Mouse (Mus musculus) embryo, embryonic 9.5 days (tissue): ENCODE measurements around the gene Cckbr.
"Not testable (repeated sequence)": the region's sequence is repeated elsewhere in the genome, so short reads cannot be mapped to it uniquely, and the experiment has no call there.

Source experiments
- DNase-seq: peaks from one replicate; pipeline ENCODE4 v3.0.0-alpha.2; 2017; ENCODE audit errors: extremely low spot score

Cckbr gene

GRCm38 (mm10) chr7:105437979-105438772 is 12.6 kb downstream of the Cckbr start:
- no peak for DNase-seq

GRCm38 (mm10) chr7:105441426-105441825 is 15.9 kb downstream of the Cckbr start:
- no peak for DNase-seq

GRCm38 (mm10) chr7:105445076-105445475 is 19.5 kb downstream of the Cckbr start:
- DNase-seq: no peak

GRCm38 (mm10) chr7:105453345-105453744 is 27.8 kb downstream of the Cckbr start:
- DNase-seq: not testable (repeated sequence)

- DNase-seq: no peak
These were observed 33.0 kb downstream of the Cckbr start for GRCm38 (mm10) chr7:105458546-105458945.

GRCm38 (mm10) chr7:105465505-105465904 is 40.0 kb downstream of the Cckbr start:
- DNase-seq: not testable (repeated sequence)

- no peak for DNase-seq
These were observed 47.1 kb downstream of the Cckbr start for GRCm38 (mm10) chr7:105472607-105473006.

- no peak for DNase-seq
These were observed 49.3 kb downstream of the Cckbr start for GRCm38 (mm10) chr7:105474771-105475315.

GRCm38 (mm10) chr7:105475396-105475949 is 49.9 kb downstream of the Cckbr start:
- no peak for DNase-seq

- DNase-seq: no peak
These were observed 51.3 kb downstream of the Cckbr start for GRCm38 (mm10) chr7:105476683-105477432.

GRCm38 (mm10) chr7:105477433-105477700 is 51.8 kb downstream of the Cckbr start:
- DNase-seq: no peak

- peak; percentile 39 for DNase-seq
These were observed 52.3 kb downstream of the Cckbr start for GRCm38 (mm10) chr7:105477841-105478240.

- DNase-seq: no peak
These were observed 52.8 kb downstream of the Cckbr start for GRCm38 (mm10) chr7:105478344-105478743.

GRCm38 (mm10) chr7:105479232-105479631 is 53.7 kb downstream of the Cckbr start:
- DNase-seq: no peak

GRCm38 (mm10) chr7:105480081-105480480 is 54.5 kb downstream of the Cckbr start:
- DNase-seq: no peak

- no peak for DNase-seq
These were observed 55.3 kb downstream of the Cckbr start for GRCm38 (mm10) chr7:105480561-105481504.

- peak; percentile 75 for DNase-seq
These were observed 56.2 kb downstream of the Cckbr start, which contains the start of gene Cavin3 for GRCm38 (mm10) chr7:105481505-105482411. Gene Cavin3, minus strand, starts transcription at chr7:105482300.

GRCm38 (mm10) chr7:105482426-105482825 is 56.9 kb downstream of the Cckbr start:
- DNase-seq: no peak

- no peak for DNase-seq
These were observed 59.5 kb downstream of the Cckbr start for GRCm38 (mm10) chr7:105485029-105485428.
